Mouse (Mus musculus) forebrain, embryonic 11.5 days (tissue): ENCODE measurements around the gene Card19. TPM values are rescaled to one million over a fixed set of nuclear protein-coding genes. Genes with fewer than 3 reads are reported as not detected.

Source experiments
- ATAC-seq: fragments of 200-750 bp; cut with Nextera tagmentation; replicated peaks from 2 replicates; pipeline ENCODE4 v1.8.0; 2017; ENCODE audit warnings: moderate TSS enrichment; ENCODE audit not compliant: low FRiP score
- DNase-seq: peaks from one replicate; pipeline ENCODE4 v3.0.0-alpha.2; 2017; ENCODE audit warnings: low spot score
- H3K27ac ChIP-seq: fragments of 300-500 bp; sonication (generic); 2 replicates; pipeline ENCODE4 v1.5.1; 2014; ENCODE audit warnings: low read depth, low read length
- H3K27me3 ChIP-seq: fragments of 300-500 bp; sonication (generic); 2 replicates; pipeline ENCODE4 v1.6.1; 2014; ENCODE audit warnings: mild to moderate bottlenecking, low read length, mixed read lengths; ENCODE audit not compliant: control insufficient read depth, insufficient read depth
- H3K36me3 ChIP-seq: fragments of 300-500 bp; sonication (generic); 2 replicates; pipeline ENCODE4 v1.6.1; 2014; ENCODE audit warnings: mild to moderate bottlenecking, low read length, moderate library complexity, mixed read lengths; ENCODE audit not compliant: control insufficient read depth, insufficient read depth
- H3K4me1 ChIP-seq: fragments of 300-500 bp; sonication (generic); replicated peaks from 2 replicates; pipeline ENCODE4 v1.6.1; 2014; ENCODE audit warnings: low read length, mixed read lengths; ENCODE audit not compliant: control insufficient read depth, insufficient read depth
- H3K4me2 ChIP-seq: fragments of 300-500 bp; sonication (generic); 2 replicates; pipeline ENCODE4 v1.6.1; 2014; ENCODE audit warnings: low read depth, mild to moderate bottlenecking, low read length, moderate library complexity, mixed read lengths; ENCODE audit not compliant: severe bottlenecking
- H3K4me3 ChIP-seq: fragments of 300-500 bp; sonication (generic); 2 replicates; pipeline ENCODE4 v1.5.1; 2014; ENCODE audit warnings: low read depth, low read length
- H3K9ac ChIP-seq: fragments of 300-500 bp; sonication (generic); 2 replicates; pipeline ENCODE4 v1.6.1; 2014; ENCODE audit warnings: low read length
- H3K9me3 ChIP-seq: fragments of 300-500 bp; sonication (generic); 2 replicates; pipeline ENCODE4 v1.6.1; 2016; ENCODE audit warnings: low read length, mixed read lengths; ENCODE audit not compliant: control insufficient read depth
- WGBS: fragments of 180-500 bp; shearing (Covaris S2); extraction: QIAGEN DNeasy Blood & Tissue Kit; methylation state at CpG from one replicate; pipeline ENCODE4 v1.1.7; 2014; 5-methylcytosine and 5-hydroxymethylcytosine counted together
- polyA plus RNA-seq: library from polyadenylated mRNA; unstranded; fragments of >200 nt; fragmentation: Nextera tagmentation; extraction: Ambion mirVana; gene quantifications from 2 replicates; pipeline ENCODE4 v1.2.1, GENCODE M21; 2014

The Card19 gene
- polyA plus RNA-seq, 1 experiment from 2014 or later: 18.9 TPM

GRCm38 (mm10) chr13:49195651-49196050 lies 20.2 kb downstream of the Card19 start:
- no peak overlapping the region for H3K4me2 ChIP-seq
- no peaks in the 10 kb centered on the region for H3K36me3 ChIP-seq
- no peak overlapping the region for H3K4me3 ChIP-seq
- ATAC-seq (no peak), DNase-seq (no peak)
- no peaks in the 10 kb centered on the region for H3K4me1 ChIP-seq
- no peak overlapping the region for H3K27ac ChIP-seq
- 92% methylated on average over 7 of the region's 7 CpGs for WGBS
- no peaks in the 10 kb centered on the region for H3K27me3 ChIP-seq
- H3K9ac ChIP-seq: no peak overlapping the region
- no peaks in the 10 kb centered on the region for H3K9me3 ChIP-seq

- DNase-seq (no peak), ATAC-seq (no peak)
- Histone ChIP-seq H3K36me3 (no peaks in the 10 kb centered on the region), H3K4me3 (no peak overlapping the region), H3K27me3 (no peaks in the 10 kb centered on the region), H3K9ac (no peak overlapping the region), H3K27ac (no peak overlapping the region), H3K4me2 (no peak overlapping the region), H3K4me1 (no peaks in the 10 kb centered on the region), H3K9me3 (no peaks in the 10 kb centered on the region)
- WGBS: 96% methylated on average over 13 of the region's 13 CpGs
These were observed 21.0 kb downstream of the Card19 start for GRCm38 (mm10) chr13:49194811-49195210.

GRCm38 (mm10) chr13:49193650-49194049 lies 22.2 kb downstream of the Card19 start:
- no peaks in the 10 kb centered on the region for H3K9me3 ChIP-seq
- no peaks in the 10 kb centered on the region for H3K36me3 ChIP-seq
- DNase-seq (no peak), ATAC-seq (no peak)
- H3K4me1 ChIP-seq: no peaks in the 10 kb centered on the region
- no peak overlapping the region for H3K9ac ChIP-seq
- H3K4me2 ChIP-seq: no peak overlapping the region
- 97% methylated on average over 17 of the region's 17 CpGs for WGBS
- no peaks in the 10 kb centered on the region for H3K27me3 ChIP-seq
- no peak overlapping the region for H3K4me3 ChIP-seq
- no peak overlapping the region for H3K27ac ChIP-seq

GRCm38 (mm10) chr13:49192156-49192855 lies 23.5 kb downstream of the Card19 start:
- H3K27me3 ChIP-seq: no peaks in the 10 kb centered on the region
- no peaks in the 10 kb centered on the region for H3K36me3 ChIP-seq
- H3K4me3 ChIP-seq: no peak overlapping the region
- H3K9me3 ChIP-seq: no peaks in the 10 kb centered on the region
- H3K4me1 ChIP-seq: peaks cover 8% of the 10 kb centered on the region
- H3K9ac ChIP-seq: no peak overlapping the region
- no peak overlapping the region for H3K27ac ChIP-seq
- no peak for DNase-seq
- 80% methylated on average over 16 of the region's 16 CpGs for WGBS
- no peak for ATAC-seq
- no peak overlapping the region for H3K4me2 ChIP-seq

- Histone ChIP-seq H3K36me3 (no peaks in the 10 kb centered on the region), H3K9ac (no peak overlapping the region), H3K4me2 (no peak overlapping the region), H3K27me3 (no peaks in the 10 kb centered on the region), H3K9me3 (no peaks in the 10 kb centered on the region), H3K4me3 (no peak overlapping the region), H3K27ac (no peak overlapping the region), H3K4me1 (peaks cover 11% of the 10 kb centered on the region)
- ATAC-seq (no peak), DNase-seq (no peak)
- WGBS: 66% methylated on average over 5 of the region's 5 CpGs
These were observed 24.2 kb downstream of the Card19 start for GRCm38 (mm10) chr13:49191673-49192035.

- DNase-seq (no peak), ATAC-seq (no peak)
- Histone ChIP-seq H3K27me3 (no peaks in the 10 kb centered on the region), H3K4me1 (peaks cover 11% of the 10 kb centered on the region), H3K4me2 (no peak overlapping the region), H3K4me3 (no peak overlapping the region), H3K36me3 (no peaks in the 10 kb centered on the region), H3K27ac (no peak overlapping the region), H3K9ac (no peak overlapping the region), H3K9me3 (no peaks in the 10 kb centered on the region)
- WGBS: 84% methylated on average over 7 of the region's 7 CpGs
These were observed 24.8 kb downstream of the Card19 start for GRCm38 (mm10) chr13:49190876-49191672.

GRCm38 (mm10) chr13:49189970-49190870 lies 25.6 kb downstream of the Card19 start:
- ATAC-seq (no peak), DNase-seq (no peak)
- no peaks in the 10 kb centered on the region for H3K27me3 ChIP-seq
- H3K4me2 ChIP-seq: no peak overlapping the region
- H3K4me1 ChIP-seq: peaks cover 11% of the 10 kb centered on the region
- no peak overlapping the region for H3K9ac ChIP-seq
- H3K36me3 ChIP-seq: no peaks in the 10 kb centered on the region
- H3K9me3 ChIP-seq: no peaks in the 10 kb centered on the region
- H3K4me3 ChIP-seq: no peak overlapping the region
- H3K27ac ChIP-seq: no peak overlapping the region
- WGBS: 82% methylated on average over 12 of the region's 12 CpGs

- no peak for ATAC-seq
- DNase-seq: no peak
- H3K9ac ChIP-seq: no peak overlapping the region
- H3K4me1 ChIP-seq: peaks cover 11% of the 10 kb centered on the region
- WGBS: 43% methylated on average over 2 of the region's 2 CpGs
- H3K27me3 ChIP-seq: no peaks in the 10 kb centered on the region
- no peak overlapping the region for H3K4me3 ChIP-seq
- no peaks in the 10 kb centered on the region for H3K36me3 ChIP-seq
- H3K4me2 ChIP-seq: no peak overlapping the region
- H3K9me3 ChIP-seq: no peaks in the 10 kb centered on the region
- no peak overlapping the region for H3K27ac ChIP-seq
These were observed 26.9 kb downstream of the Card19 start for GRCm38 (mm10) chr13:49188966-49189360.
